Mouse (Mus musculus) embryonic facial prominence, embryonic 15.5 days (tissue): ENCODE results near the gene Wdr62. TPM values are rescaled to one million over a fixed set of nuclear protein-coding genes. Genes with fewer than 3 reads are reported as not detected.
A peak's percentile ranks its signal among the peaks of the same experiment; 100 is the strongest.

Experiments used
- ATAC-seq: fragments of 200-750 bp; cut with Nextera tagmentation; 2 replicates; pipeline ENCODE4 v1.8.0; 2017; ENCODE audit warnings: low read depth, moderate TSS enrichment; ENCODE audit not compliant: insufficient number of reproducible peaks, low FRiP score, low TSS enrichment
- H3K27ac ChIP-seq: fragments of 300-500 bp; sonication (generic); replicated peaks from 2 replicates; pipeline ENCODE4 v1.5.1; 2015; ENCODE audit warnings: mild to moderate bottlenecking, inconsistent platforms
- H3K27me3 ChIP-seq: fragments of 300-500 bp; sonication (generic); 2 replicates; pipeline ENCODE4 v1.6.1; 2015; ENCODE audit warnings: inconsistent platforms
- H3K36me3 ChIP-seq: fragments of 300-500 bp; sonication (generic); 2 replicates; pipeline ENCODE4 v1.6.1; 2015; ENCODE audit warnings: mild to moderate bottlenecking, inconsistent platforms
- H3K4me1 ChIP-seq: fragments of 300-500 bp; sonication (generic); 2 replicates; pipeline ENCODE4 v1.6.1; 2015; ENCODE audit warnings: inconsistent platforms
- H3K4me2 ChIP-seq: fragments of 300-500 bp; sonication (generic); replicated peaks from 2 replicates; pipeline ENCODE4 v1.6.1; 2015; ENCODE audit warnings: mild to moderate bottlenecking, inconsistent platforms
- H3K4me3 ChIP-seq: fragments of 300-500 bp; sonication (generic); replicated peaks from 2 replicates; pipeline ENCODE4 v1.5.1; 2015; ENCODE audit warnings: mild to moderate bottlenecking, inconsistent platforms
- H3K9ac ChIP-seq: fragments of 300-500 bp; sonication (generic); 2 replicates; pipeline ENCODE4 v1.6.1; 2015; ENCODE audit warnings: inconsistent platforms
- H3K9me3 ChIP-seq: fragments of 300-500 bp; sonication (generic); replicated peaks from 2 replicates; pipeline ENCODE4 v1.6.1; 2016; ENCODE audit warnings: inconsistent platforms
- WGBS: fragments of 180-500 bp; shearing (Covaris S2); methylation state at CpG from one replicate; pipeline ENCODE4 v1.1.7; 2015; 5-methylcytosine and 5-hydroxymethylcytosine counted together
- polyA plus RNA-seq: library from polyadenylated mRNA; unstranded; fragments of >200 nt; fragmentation: Nextera tagmentation; extraction: Ambion mirVana; gene quantifications from 2 replicates; pipeline ENCODE4 v1.2.1, GENCODE M21; 2015

Wdr62 gene
- polyA plus RNA-seq, 1 experiment from 2014 or later: 8.6 TPM

GRCm38 (mm10) chr7:30320946-30321345 lies 40.7 kb upstream of the Wdr62 start:
- no peak overlapping the region for H3K27ac ChIP-seq
- H3K4me2 ChIP-seq: peak overlapping the region; percentile 81
- ATAC-seq: no peak
- H3K4me3 ChIP-seq: peak overlapping the region; percentile 89
- H3K9ac ChIP-seq: peak overlapping the region; percentile 13; the same call in 1 of the 2 replicates
- no peaks in the 10 kb centered on the region for H3K27me3 ChIP-seq
- H3K4me1 ChIP-seq: peaks cover 13% of the 10 kb centered on the region
- H3K9me3 ChIP-seq: 0 out of 2 replicates have a peak, but pooled peaks cover 4% of the 10 kb centered on the region
- no peaks in the 10 kb centered on the region for H3K36me3 ChIP-seq
- WGBS: 69% methylated on average over 2 of the region's 2 CpGs

DNA sequence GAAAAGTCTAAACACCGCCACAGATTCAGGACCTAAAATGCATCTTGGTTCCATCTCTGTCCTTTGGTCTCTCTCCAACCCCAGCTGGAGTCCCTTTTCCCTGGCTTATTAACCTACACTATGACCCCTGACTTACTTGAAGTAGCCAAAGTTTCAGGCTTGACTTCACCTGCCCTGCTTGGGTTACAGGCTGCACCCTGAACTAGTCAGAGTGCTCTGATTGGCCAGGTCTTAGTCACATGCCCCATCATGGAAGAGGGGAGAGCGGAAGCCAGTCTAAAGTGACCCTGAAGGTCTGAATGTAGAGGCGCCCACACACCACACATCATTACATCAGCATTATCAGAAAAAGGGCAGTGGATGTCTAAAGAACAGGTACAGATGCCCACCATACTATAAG lies 37.9 kb upstream of the Wdr62 start:
- Histone ChIP-seq H3K27me3 (no peaks in the 10 kb centered on the region), H3K4me1 (peaks cover 26% of the 10 kb centered on the region), H3K27ac (no peak overlapping the region), H3K4me2 (no peak overlapping the region), H3K9me3 (no peaks in the 10 kb centered on the region), H3K36me3 (no peaks in the 10 kb centered on the region), H3K4me3 (no peak overlapping the region), H3K9ac (no peak overlapping the region)
- 98% methylated on average over 3 of the region's 3 CpGs for WGBS
- no peak for ATAC-seq

- no peak for ATAC-seq
- peaks cover 14% of the 10 kb centered on the region for H3K4me1 ChIP-seq
- peaks cover 10% of the 10 kb centered on the region; the same call in 1 of the 2 replicates for H3K36me3 ChIP-seq
- 65% methylated on average over 13 of the region's 13 CpGs for WGBS
- no peak overlapping the region for H3K27ac ChIP-seq
- H3K4me3 ChIP-seq: peak overlapping the region; percentile 43
- H3K27me3 ChIP-seq: no peaks in the 10 kb centered on the region
- no peaks in the 10 kb centered on the region for H3K9me3 ChIP-seq
- peak overlapping the region; percentile 9; the same call in 1 of the 2 replicates for H3K9ac ChIP-seq
- peak overlapping the region; percentile 47 for H3K4me2 ChIP-seq
Measured at GRCm38 (mm10) chr7:30315559-30316529, 35.6 kb upstream of the Wdr62 start.

DNA sequence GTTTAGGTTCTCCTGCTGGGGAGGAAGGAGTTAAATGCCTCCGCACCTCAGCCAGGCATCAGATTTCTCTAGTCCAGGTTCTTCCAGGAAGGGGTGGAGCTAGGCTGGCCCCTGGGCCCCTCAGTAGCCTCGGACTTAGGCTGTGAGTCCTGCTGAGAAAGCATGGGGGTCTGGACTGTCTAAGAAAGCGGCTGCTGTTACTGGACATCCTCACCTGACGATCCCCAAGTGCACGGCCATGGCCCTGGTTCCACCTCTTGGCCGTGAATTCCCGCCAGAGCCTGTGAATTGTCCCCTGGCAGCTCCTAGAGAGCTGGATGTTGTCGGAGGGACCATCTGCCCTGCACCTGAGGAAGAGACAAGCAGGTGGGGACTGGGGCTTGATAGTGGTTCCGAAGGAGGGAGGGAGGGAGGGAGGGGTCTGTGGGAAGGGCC lies 34.5 kb upstream of the Wdr62 start, which contains the start of gene Syne4:
Gene Syne4 (plus strand): TSS at position 87 of the 435 bp plus-strand sequence.
- Histone ChIP-seq H3K4me3 (peak within 1 kb of the TSS; percentile 43), H3K9ac (peak within 1 kb of the TSS; percentile 23), H3K4me1 (peaks cover 20% of the 10 kb centered on the region), H3K27ac (no peak within 1 kb of the TSS), H3K36me3 (peaks cover 10% of the 10 kb centered on the region; the same call in 1 of the 2 replicates), H3K4me2 (peak within 1 kb of the TSS; percentile 47), H3K9me3 (no peaks in the 10 kb centered on the region), H3K27me3 (no peaks in the 10 kb centered on the region)
- 3% methylated on average over 9 of the region's 9 CpGs for WGBS
- ATAC-seq: 0 out of 2 replicates have a peak, but pooled peaks have one; percentile 26

DNA sequence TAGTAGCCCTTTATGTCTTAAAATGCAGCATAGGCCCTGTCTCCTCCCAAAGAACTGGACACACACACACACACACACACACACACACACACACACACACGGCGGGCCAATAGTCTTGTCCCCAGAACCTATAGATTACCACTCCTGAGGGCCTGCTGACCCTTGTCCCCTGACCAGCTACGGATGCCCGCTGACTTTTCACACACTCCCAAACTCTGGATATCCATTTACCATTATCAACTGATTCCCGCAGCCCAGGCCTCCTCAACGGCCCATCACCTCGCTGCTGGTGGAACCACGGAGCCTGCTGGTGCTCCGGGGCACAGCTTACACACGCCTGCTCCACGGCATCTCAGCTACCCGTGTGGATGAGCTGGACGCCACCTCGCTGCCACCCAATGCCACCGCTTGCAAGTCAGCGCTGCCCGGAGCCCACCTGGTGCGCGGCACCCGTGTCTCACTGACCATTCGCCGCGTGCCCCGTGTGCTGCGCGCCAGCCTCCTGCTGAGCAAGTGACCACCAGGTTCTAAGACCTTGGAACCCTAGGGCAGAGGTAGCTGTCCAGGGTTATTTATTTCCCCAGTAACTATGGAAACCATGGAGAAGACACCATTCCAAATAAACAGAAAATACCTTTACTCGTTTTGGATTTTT lies 33.6 kb upstream of the Wdr62 start:
- no peak overlapping the region for H3K4me3 ChIP-seq
- H3K9me3 ChIP-seq: no peaks in the 10 kb centered on the region
- H3K27ac ChIP-seq: no peak overlapping the region
- peaks cover 28% of the 10 kb centered on the region for H3K4me1 ChIP-seq
- H3K36me3 ChIP-seq: peaks cover 10% of the 10 kb centered on the region; the same call in 1 of the 2 replicates
- 44% methylated on average over 27 of the region's 27 CpGs for WGBS
- no peak overlapping the region for H3K9ac ChIP-seq
- H3K4me2 ChIP-seq: no peak overlapping the region
- ATAC-seq: no peak
- no peaks in the 10 kb centered on the region for H3K27me3 ChIP-seq

GRCm38 (mm10) chr7:30310136-30310535 lies 29.9 kb upstream of the Wdr62 start:
- Histone ChIP-seq H3K9me3 (no peaks in the 10 kb centered on the region), H3K4me1 (peaks cover 30% of the 10 kb centered on the region), H3K9ac (no peak overlapping the region), H3K27ac (no peak overlapping the region), H3K4me2 (no peak overlapping the region), H3K36me3 (peaks cover 26% of the 10 kb centered on the region), H3K27me3 (no peaks in the 10 kb centered on the region), H3K4me3 (no peak overlapping the region)
- WGBS: 82% methylated on average over 12 of the region's 12 CpGs
- ATAC-seq: no peak

DNA sequence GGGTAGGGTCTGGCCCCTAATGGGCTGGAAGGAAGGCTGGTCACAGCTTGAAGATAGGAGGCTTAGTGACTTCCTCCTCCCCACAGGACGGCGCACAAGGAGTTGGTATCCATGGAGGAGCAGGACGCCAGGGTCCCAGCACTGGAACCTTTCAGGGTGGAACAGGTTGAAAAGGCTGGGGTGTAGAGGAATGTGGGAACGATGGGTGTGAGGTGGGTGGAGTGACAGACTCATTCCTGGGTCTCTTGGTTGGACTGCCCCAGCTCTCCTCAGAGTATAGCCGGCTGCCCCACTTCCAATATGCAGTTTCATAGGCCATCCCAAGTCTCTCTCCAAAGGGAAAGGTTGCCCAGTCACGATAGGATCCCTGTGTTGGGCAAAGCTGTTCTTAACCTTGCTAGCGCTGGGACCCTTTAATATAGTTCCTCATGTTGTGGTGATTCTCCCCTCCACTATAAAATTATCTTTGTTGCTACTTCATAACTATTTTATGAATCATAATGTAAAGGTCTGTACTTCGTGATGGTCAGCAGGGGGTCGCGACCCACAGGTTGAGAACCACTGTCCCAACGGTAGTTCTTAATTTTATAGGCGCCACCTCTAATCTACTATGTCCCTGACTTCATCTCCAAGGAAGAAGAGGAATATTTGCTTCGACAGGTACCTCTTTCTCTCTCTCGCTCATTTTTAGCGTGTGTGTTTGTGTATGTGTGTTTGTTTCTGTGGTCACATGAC lies 29.3 kb upstream of the Wdr62 start:
- ATAC-seq: no peak
- H3K36me3 ChIP-seq: peaks cover 28% of the 10 kb centered on the region
- peaks cover 25% of the 10 kb centered on the region for H3K4me1 ChIP-seq
- H3K9ac ChIP-seq: peak overlapping the region; percentile 63
- peak overlapping the region; percentile 83 for H3K4me2 ChIP-seq
- no peaks in the 10 kb centered on the region for H3K27me3 ChIP-seq
- H3K27ac ChIP-seq: peak overlapping the region; percentile 72; the same call in 1 of the 2 replicates
- peak overlapping the region; percentile 71 for H3K4me3 ChIP-seq
- 62% methylated on average over 15 of the region's 15 CpGs for WGBS
- no peaks in the 10 kb centered on the region for H3K9me3 ChIP-seq

- peak; percentile 100 for ATAC-seq
- peaks cover 35% of the 10 kb centered on the region for H3K36me3 ChIP-seq
- peak within 1 kb of the TSS; percentile 71 for H3K4me3 ChIP-seq
- H3K9ac ChIP-seq: peak within 1 kb of the TSS; percentile 63
- WGBS: 4% methylated on average over 27 of the region's 27 CpGs
- H3K4me1 ChIP-seq: peaks cover 21% of the 10 kb centered on the region
- H3K27ac ChIP-seq: peak within 1 kb of the TSS; percentile 72
- peak within 1 kb of the TSS; percentile 83 for H3K4me2 ChIP-seq
- no peaks in the 10 kb centered on the region for H3K9me3 ChIP-seq
- no peaks in the 10 kb centered on the region for H3K27me3 ChIP-seq
Measured at GRCm38 (mm10) chr7:30308076-30309005, 28.1 kb upstream of the Wdr62 start, which contains the start of gene Alkbh6. Gene Alkbh6, plus strand, starts transcription at chr7:30308717.

GRCm38 (mm10) chr7:30306083-30306779 lies 26.0 kb upstream of the Wdr62 start:
- Histone ChIP-seq H3K27ac (no peak overlapping the region), H3K4me1 (peaks cover 21% of the 10 kb centered on the region), H3K27me3 (no peaks in the 10 kb centered on the region), H3K4me3 (no peak overlapping the region), H3K9me3 (no peaks in the 10 kb centered on the region), H3K4me2 (no peak overlapping the region), H3K9ac (no peak overlapping the region), H3K36me3 (peaks cover 45% of the 10 kb centered on the region)
- no peak for ATAC-seq
- 91% methylated on average over 16 of the region's 16 CpGs for WGBS
